Mouse (Mus musculus) activated CD4-positive, CD25-positive, alpha-beta regulatory T cell, adult 9 weeks (primary cell): ENCODE results near the gene 1810037I17Rik. TPM values are rescaled to one million over a fixed set of nuclear protein-coding genes. Genes with fewer than 3 reads are reported as not detected.

Experiments used
- polyA plus RNA-seq: library from polyadenylated mRNA; unstranded; fragments of 100-300 nt; shearing (Covaris generic); gene quantifications from one replicate; pipeline ENCODE4 v1.2.1, GENCODE M21; 2017

The 1810037I17Rik gene
- 112 TPM for polyA plus RNA-seq

GRCm38 (mm10) chr3:122924009-122924914, at the start of gene 1810037I17Rik:
TSS of gene 1810037I17Rik (plus strand) at chr3:122924203.

DNA sequence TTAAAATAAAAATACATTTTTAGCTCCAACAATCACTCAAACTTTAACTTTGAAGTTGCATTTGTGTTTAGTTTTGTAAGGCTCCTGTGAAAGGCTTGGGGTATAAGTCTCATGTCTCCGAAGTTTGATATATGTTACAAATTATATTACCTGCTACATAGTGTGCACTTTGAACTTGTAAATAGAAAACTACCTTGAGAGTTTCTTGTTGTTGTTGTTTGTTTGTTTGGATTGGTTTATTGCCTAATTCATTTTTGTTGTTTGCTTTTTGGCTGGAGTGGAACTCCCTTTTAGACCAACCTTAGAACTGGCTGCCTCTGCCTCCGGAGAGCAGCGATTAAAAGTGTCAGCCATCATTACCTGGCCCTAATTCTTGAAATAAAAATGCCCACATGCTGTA, 29.2 kb upstream of the 1810037I17Rik start, which contains the start of gene Fabp2:
TSS of gene Fabp2 (plus strand) at position 301 of the 400 bp plus-strand sequence.

DNA sequence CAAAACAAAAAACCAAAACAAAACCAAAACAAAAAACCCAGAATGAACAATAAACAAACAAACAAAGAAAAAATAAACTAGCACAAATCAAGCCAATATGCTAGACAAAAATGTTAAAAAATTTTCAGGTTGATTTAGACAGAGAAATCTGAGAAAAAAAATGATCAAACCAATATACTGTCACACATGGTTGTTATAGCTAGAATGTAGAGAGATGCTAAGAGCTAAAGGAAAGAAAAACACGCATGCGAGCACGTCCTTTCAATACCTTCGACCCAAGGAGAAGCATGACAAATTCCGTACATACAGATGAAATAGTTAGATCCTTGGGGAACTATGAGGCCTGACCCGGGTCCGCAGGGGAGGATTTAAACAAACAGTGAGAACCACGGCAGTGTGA, 4.7 kb upstream of the 1810037I17Rik start, which contains the start of gene Gm10959:
TSS of gene Gm10959 (minus strand) at position 101 of the 400 bp plus-strand sequence.

Other genes with a start within 250 kb of the 1810037I17Rik start
- 0.12 TPM for gene Pde5a, start 195.3 kb upstream of the 1810037I17Rik start, polyA plus RNA-seq
- gene Fabp2, start 29.1 kb upstream of the 1810037I17Rik start, polyA plus RNA-seq = not detected
- not detected for gene Gm10959, start 4.8 kb upstream of the 1810037I17Rik start, polyA plus RNA-seq
- gene Usp53, start 60.3 kb downstream of the 1810037I17Rik start, polyA plus RNA-seq = 21.0 TPM
- gene Myoz2, start 110.8 kb downstream of the 1810037I17Rik start, polyA plus RNA-seq = not detected